Mouse (Mus musculus) limb, embryonic 11.5 days (tissue): Measurements from ENCODE around the gene Arih2. TPM values are rescaled to one million over a fixed set of nuclear protein-coding genes. Genes with fewer than 3 reads are reported as not detected.
A peak's percentile ranks its signal among the peaks of the same experiment; 100 is the strongest.
"Not testable (repeated sequence)": the region's sequence is repeated elsewhere in the genome, so short reads cannot be mapped to it uniquely, and the experiment has no call there.

Experiments used
- ATAC-seq: fragments of 200-750 bp; cut with Nextera tagmentation; 2 replicates; pipeline ENCODE4 v1.8.0; 2017; ENCODE audit warnings: low read depth; ENCODE audit not compliant: insufficient number of reproducible peaks, low FRiP score, low TSS enrichment
- DNase-seq: peaks from one replicate; pipeline ENCODE4 v3.0.0-alpha.2; 2015; ENCODE audit warnings: low spot score
- H3K27ac ChIP-seq: fragments of 300-500 bp; sonication (generic); replicated peaks from 2 replicates; pipeline ENCODE4 v1.5.1; 2014; ENCODE audit warnings: low read depth, mild to moderate bottlenecking, low read length
- H3K27me3 ChIP-seq: fragments of 300-500 bp; sonication (generic); 2 replicates; pipeline ENCODE4 v1.6.1; 2014; ENCODE audit warnings: mild to moderate bottlenecking, low read length, mixed read lengths; ENCODE audit not compliant: control insufficient read depth, insufficient read depth
- H3K36me3 ChIP-seq: fragments of 300-500 bp; sonication (generic); 2 replicates; pipeline ENCODE4 v1.6.1; 2014; ENCODE audit warnings: mild to moderate bottlenecking, low read length, moderate library complexity, mixed read lengths; ENCODE audit not compliant: control insufficient read depth, insufficient read depth
- H3K4me1 ChIP-seq: fragments of 300-500 bp; sonication (generic); 2 replicates; pipeline ENCODE4 v1.6.1; 2014; ENCODE audit warnings: low read length, mixed read lengths; ENCODE audit not compliant: control insufficient read depth, insufficient read depth
- H3K4me2 ChIP-seq: fragments of 300-500 bp; sonication (generic); 2 replicates; pipeline ENCODE4 v1.6.1; 2014; ENCODE audit warnings: low read depth, mild to moderate bottlenecking, moderate library complexity; ENCODE audit not compliant: severe bottlenecking
- H3K4me3 ChIP-seq: fragments of 300-500 bp; sonication (generic); 2 replicates; pipeline ENCODE4 v1.5.1; 2014; ENCODE audit warnings: low read depth, low read length
- H3K9ac ChIP-seq: fragments of 300-500 bp; sonication (generic); 2 replicates; pipeline ENCODE4 v1.6.1; 2014; ENCODE audit warnings: mild to moderate bottlenecking, low read length
- H3K9me3 ChIP-seq: fragments of 300-500 bp; sonication (generic); 2 replicates; pipeline ENCODE4 v1.6.1; 2016; ENCODE audit warnings: low read length; ENCODE audit not compliant: control insufficient read depth
- WGBS: fragments of 180-500 bp; shearing (Covaris S2); extraction: QIAGEN DNeasy Blood & Tissue Kit; methylation state at CpG from one replicate; pipeline ENCODE4 v1.1.7; 2014; 5-methylcytosine and 5-hydroxymethylcytosine counted together
- polyA plus RNA-seq: library from polyadenylated mRNA; unstranded; fragments of >200 nt; fragmentation: Nextera tagmentation; extraction: Ambion mirVana; gene quantifications from 2 replicates; pipeline ENCODE4 v1.2.1, GENCODE M21; 2014

The Arih2 gene
- polyA plus RNA-seq, 1 experiment from 2014 or later: 45.0 TPM

DNA sequence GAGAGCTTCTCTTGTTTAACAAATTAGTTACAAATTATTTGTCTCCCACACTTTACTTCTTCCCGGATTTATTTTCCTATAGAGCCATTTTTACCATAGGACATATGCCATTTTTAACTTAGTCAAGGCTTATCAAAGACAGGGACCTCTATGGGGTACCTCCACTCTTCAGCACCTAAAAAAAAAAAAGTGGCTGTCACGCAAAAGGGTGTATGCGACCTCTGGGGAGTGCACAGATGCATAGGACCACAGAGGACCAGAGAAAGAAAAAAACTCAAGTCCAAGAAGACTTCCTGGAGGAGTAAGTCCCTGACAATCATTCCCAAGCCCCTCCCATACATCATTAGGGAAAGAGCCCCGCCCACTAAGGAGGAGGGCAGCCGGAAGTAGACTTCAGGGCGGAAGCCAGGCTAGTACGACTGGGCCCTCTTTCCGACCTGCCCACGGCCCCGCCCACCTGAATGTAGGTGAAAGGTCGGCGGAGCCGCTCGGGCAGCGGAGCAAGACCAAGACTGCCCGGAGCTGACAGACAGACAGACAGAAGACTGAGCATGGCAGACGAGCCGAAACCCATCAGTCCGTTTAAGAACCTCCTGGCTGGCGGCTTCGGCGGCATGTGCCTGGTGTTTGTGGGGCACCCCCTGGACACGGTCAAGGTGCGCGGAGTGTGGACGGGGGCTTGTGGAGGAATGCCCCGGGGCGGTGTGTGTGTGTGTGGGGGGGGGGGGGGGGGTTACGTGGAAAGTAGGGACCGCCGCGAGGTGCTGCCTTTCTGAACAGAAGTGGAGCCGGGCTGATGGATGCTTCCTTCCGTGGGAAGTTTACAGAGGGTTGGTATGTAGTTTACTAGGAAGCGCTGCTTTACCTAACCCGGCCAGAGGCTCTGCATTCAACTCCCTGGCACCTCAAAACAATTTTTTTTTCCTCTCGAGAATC, 12.8 kb upstream of the Arih2 start, which contains the start of gene Slc25a20:
Gene Slc25a20, plus strand, starts transcription at position 412 of the 936 bp plus-strand sequence.
- no peak within 1 kb of the TSS for H3K27ac ChIP-seq

DNA sequence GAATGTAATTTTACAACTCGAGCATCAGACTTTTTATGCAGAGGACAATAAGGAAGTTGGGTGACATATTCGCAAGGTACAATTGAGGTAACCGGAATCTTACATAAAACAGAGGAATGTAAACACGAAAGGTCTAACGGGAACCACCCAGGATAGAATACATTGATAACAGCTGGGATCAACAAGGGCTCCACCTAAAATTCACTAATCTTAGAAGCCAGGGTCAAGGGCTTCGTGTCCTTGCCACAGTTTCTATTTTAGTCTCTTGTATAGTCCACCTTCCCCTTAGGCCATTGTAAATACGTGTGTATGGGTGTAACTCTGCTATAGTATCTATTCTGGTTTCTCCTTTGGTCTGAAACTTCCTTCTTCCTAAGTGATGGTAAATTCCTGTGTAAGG, 6.7 kb upstream of the Arih2 start:
- H3K9ac ChIP-seq, H3K4me2 ChIP-seq, H3K4me3 ChIP-seq, H3K27ac ChIP-seq, ATAC-seq, H3K27me3 ChIP-seq, H3K4me1 ChIP-seq, DNase-seq, H3K9me3 ChIP-seq, H3K36me3 ChIP-seq: not testable (repeated sequence)
- 87% methylated on average over 7 of the region's 7 CpGs for WGBS

More for the DNA sequence above, 12.8 kb upstream of the Arih2 start, which contains the start of gene Slc25a20:
- peak; percentile 90 for ATAC-seq
- WGBS: 3% methylated on average over 36 of the region's 37 CpGs
- Histone ChIP-seq H3K4me3 (peak within 1 kb of the TSS; percentile 60), H3K4me1 (no peaks in the 10 kb centered on the region), H3K4me2 (peak within 1 kb of the TSS; percentile 65), H3K27me3 (no peaks in the 10 kb centered on the region), H3K9me3 (no peaks in the 10 kb centered on the region), H3K36me3 (no peaks in the 10 kb centered on the region), H3K9ac (peak within 1 kb of the TSS; percentile 65)
- DNase-seq: peak; percentile 85

DNA sequence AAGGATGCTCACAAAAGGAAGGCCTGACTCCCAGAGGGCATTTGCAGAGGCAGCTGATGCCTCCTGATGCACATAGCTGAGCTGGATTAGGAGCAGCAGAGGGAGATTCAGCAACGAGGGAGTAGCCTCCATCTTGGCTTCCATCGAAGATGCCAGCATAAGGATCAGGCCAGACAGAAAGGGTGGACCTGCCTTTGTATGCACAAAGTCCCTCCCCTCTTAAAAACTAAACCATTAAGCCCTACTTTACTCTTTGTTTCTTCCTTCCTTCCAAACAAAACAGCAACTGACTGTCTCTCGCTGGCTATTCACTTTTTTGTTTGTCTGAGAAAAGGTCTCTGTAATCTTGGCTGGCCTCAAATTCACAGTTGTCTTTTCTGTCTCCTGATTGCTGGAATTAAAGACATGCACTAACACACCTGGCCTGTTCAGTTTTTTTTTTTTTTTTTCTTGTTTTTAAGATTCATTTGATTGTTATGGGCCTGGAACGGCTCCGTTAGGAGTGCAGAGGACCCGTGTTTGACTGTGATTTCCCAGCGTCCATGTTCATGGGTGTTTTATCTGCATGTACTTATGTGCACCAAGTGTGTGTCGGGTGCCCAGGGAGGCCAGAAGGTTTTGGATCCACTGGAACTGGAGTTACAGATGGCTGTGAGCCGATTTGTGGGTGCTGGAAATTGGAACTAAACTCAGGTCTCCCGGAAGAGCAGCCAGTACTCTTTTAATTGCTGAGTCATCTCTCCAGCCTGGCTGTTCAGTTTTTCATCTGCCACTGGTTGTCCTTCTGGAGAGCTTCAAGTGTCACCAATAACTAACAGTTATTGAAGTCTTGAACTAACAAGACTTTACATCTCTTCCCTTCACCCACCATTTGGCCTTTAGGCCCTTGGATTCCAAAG, 5.6 kb upstream of the Arih2 start:
- Histone ChIP-seq H3K36me3 (no peaks in the 10 kb centered on the region), H3K27ac (no peak overlapping the region), H3K9me3 (no peaks in the 10 kb centered on the region), H3K9ac (no peak overlapping the region), H3K4me3 (no peak overlapping the region), H3K4me2 (no peak overlapping the region), H3K4me1 (no peaks in the 10 kb centered on the region), H3K27me3 (no peaks in the 10 kb centered on the region)
- no peak for ATAC-seq
- no peak for DNase-seq
- 87% methylated on average over 10 of the region's 10 CpGs for WGBS

DNA sequence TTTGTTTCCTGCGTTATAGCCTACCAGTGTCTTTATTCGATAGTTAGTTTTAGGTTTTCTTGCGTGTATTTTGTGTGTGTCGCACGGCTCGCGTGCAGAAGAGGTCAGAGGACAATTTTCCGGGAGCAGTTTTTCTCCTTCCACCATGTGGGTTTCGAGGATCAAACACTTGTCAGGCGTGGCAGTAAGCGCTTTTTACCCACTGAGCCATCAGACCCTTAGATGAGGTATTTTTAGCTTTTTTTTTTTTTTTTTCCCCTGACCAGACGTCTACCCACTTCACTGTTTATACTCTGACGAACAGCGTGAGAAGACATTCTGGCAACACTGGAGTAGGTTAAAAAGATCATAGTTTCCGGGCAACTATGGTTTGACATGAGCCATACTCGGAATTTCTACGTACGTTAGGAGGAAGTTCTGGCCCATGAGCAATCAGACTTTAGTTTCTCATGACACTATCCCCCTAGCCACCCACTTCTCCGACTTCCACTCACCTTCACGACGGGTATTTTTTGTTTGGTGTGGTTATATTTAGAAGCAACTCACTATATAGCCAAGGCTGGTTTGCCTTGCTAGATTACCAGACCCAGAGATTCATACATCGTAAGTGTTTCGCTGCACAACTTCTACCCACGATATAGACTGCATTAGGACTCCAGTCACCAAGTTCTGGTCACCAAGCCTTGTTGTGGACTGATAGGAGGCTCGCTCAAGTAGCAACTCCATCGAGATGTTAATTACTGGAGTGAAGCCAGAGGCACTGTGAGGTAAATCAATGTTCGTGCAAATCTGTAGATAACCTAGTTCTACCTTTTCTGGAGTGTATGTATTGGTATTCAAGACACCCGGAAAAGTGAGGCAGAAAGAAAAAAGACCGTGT, 615 bp upstream of the Arih2 start:
- Histone ChIP-seq H3K27ac (no peak overlapping the region), H3K4me1 (peaks cover 4% of the 10 kb centered on the region; the same call in 1 of the 2 replicates), H3K4me3 (peak overlapping the region; percentile 98), H3K36me3 (no peaks in the 10 kb centered on the region), H3K9me3 (no peaks in the 10 kb centered on the region), H3K4me2 (peak overlapping the region; percentile 89), H3K9ac (peak overlapping the region; percentile 79; the same call in 1 of the 2 replicates), H3K27me3 (no peaks in the 10 kb centered on the region)
- DNase-seq (no peak), ATAC-seq (peak; percentile 29; the same call in 1 of the 2 replicates)
- 34% methylated on average over 29 of the region's 29 CpGs for WGBS

DNA sequence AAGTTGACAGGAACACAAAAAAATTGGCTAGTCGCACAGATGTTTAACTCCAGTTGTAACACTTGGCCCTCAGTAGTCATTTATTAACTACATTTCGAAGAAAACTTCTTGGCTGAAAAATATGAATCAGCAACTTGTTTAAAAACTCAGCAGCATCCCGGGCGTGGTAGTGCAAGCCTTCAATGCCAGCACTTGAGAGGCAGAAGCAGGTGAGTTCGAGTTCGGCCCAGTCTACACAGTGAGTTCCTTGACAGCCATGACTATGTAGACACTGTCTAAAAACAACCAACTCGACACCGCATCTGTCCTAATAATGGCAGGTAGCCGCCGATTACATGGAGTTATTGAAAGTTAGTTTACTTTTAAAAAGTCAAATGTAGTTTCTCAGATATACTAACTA, 1.0 kb downstream of the Arih2 start:
- Histone ChIP-seq H3K27ac (no peak overlapping the region), H3K27me3 (no peaks in the 10 kb centered on the region), H3K4me2 (peak overlapping the region; percentile 89), H3K9me3 (no peaks in the 10 kb centered on the region), H3K36me3 (no peaks in the 10 kb centered on the region), H3K4me3 (peak overlapping the region; percentile 98), H3K4me1 (peaks cover 4% of the 10 kb centered on the region; the same call in 1 of the 2 replicates), H3K9ac (peak overlapping the region; percentile 79; the same call in 1 of the 2 replicates)
- no peak for DNase-seq
- WGBS: 50% methylated on average over 10 of the region's 10 CpGs
- no peak for ATAC-seq

DNA sequence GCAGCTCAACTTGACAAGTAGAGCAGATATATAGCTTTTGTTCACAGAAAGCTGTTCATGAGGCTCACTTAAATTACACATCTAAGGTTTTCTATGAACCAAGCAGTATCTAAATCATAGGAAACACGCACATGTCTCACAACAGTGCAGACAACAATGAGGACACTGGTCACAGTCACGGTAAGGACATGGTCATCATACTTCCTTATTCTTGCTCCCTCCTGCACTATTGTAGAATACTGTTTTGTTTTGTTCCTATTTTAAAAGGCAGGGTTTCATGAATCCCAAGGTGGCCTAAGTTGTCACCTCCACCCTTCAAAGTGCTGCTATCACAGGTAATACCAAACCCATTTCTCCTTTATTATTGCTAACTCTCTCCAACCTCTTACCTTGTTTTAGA, 9.4 kb downstream of the Arih2 start:
- DNase-seq: no peak

DNA sequence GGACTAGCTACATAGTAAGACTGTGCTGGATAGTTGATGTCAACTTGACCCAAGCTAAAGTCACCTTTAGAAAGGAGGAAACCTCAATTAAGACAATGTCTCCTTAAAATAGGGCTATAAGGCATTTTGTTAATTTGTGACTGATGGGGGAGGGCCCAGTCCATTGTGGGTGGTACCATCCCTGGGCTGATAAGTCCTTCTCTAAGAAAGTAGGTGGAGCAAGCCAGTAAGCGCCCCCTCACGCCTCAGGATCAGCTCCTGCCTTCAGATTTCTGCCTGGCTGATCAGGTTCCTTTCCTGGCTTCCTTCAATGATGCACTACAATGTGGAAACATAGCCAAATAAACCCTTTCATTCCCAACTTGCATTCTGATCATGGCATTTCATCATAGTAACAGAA, 13.8 kb downstream of the Arih2 start:
- WGBS: 85% methylated on average over 2 of the region's 2 CpGs
- no peaks in the 10 kb centered on the region for H3K27me3 ChIP-seq
- ATAC-seq: no peak
- no peaks in the 10 kb centered on the region for H3K4me1 ChIP-seq
- no peak overlapping the region for H3K4me3 ChIP-seq
- H3K36me3 ChIP-seq: peaks cover 3% of the 10 kb centered on the region; the same call in 1 of the 2 replicates
- no peak overlapping the region for H3K4me2 ChIP-seq
- H3K9ac ChIP-seq: no peak overlapping the region
- no peak for DNase-seq
- H3K27ac ChIP-seq: no peak overlapping the region
- H3K9me3 ChIP-seq: no peaks in the 10 kb centered on the region

More for the DNA sequence above, 9.4 kb downstream of the Arih2 start:
- Histone ChIP-seq H3K4me3 (no peak overlapping the region), H3K27me3 (no peaks in the 10 kb centered on the region), H3K9ac (no peak overlapping the region), H3K27ac (no peak overlapping the region), H3K36me3 (peaks cover 6% of the 10 kb centered on the region; the same call in 1 of the 2 replicates), H3K9me3 (no peaks in the 10 kb centered on the region), H3K4me1 (no peaks in the 10 kb centered on the region), H3K4me2 (no peak overlapping the region)
- WGBS: 90% methylated on average over 2 of the region's 2 CpGs
- ATAC-seq: no peak
